Mouse (Mus musculus) retina, postnatal 7 days (tissue): ENCODE measurements at regions not wholly inside any gene's neighbourhood (a gene's known extent, or its start where the extent isn't known, plus 50 kb on each side); places are given as distances from the start of the nearest gene placed in this dataset.

Source experiments
- DNase-seq: peaks from one replicate; pipeline ENCODE4 v3.0.0-alpha.2; 2012; ENCODE audit warnings: low read depth, low spot score

GRCm38 (mm10) chr6:99985322-99985721, 259.1 kb upstream of the Prok2 start:
- no peak for DNase-seq

GRCm38 (mm10) chr6:99984856-99985224, 258.6 kb upstream of the Prok2 start:
- DNase-seq = no peak

- DNase-seq = no peak
These were observed 258.1 kb upstream of the Prok2 start for GRCm38 (mm10) chr6:99984057-99984855.

GRCm38 (mm10) chr6:99979614-99980013, 253.4 kb upstream of the Prok2 start:
- no peak for DNase-seq

GRCm38 (mm10) chr6:99978164-99978746, 252.1 kb upstream of the Prok2 start:
- DNase-seq = no peak

- DNase-seq = no peak
These were observed 250.0 kb upstream of the Prok2 start for GRCm38 (mm10) chr6:99976144-99976543.

GRCm38 (mm10) chr6:99975486-99975885, 249.3 kb upstream of the Prok2 start:
- no peak for DNase-seq

GRCm38 (mm10) chr6:99974464-99974863, 248.3 kb upstream of the Prok2 start:
- DNase-seq = no peak

- no peak for DNase-seq
These were observed 245.2 kb upstream of the Prok2 start for GRCm38 (mm10) chr6:99971376-99971775.

- no peak for DNase-seq
These were observed 242.7 kb upstream of the Prok2 start for GRCm38 (mm10) chr6:99968889-99969288.

GRCm38 (mm10) chr6:99967465-99967864, 241.3 kb upstream of the Prok2 start:
- DNase-seq = no peak

- DNase-seq = no peak
These were observed 238.3 kb upstream of the Prok2 start for GRCm38 (mm10) chr6:99964540-99964939.

GRCm38 (mm10) chr6:99964007-99964406, 237.8 kb upstream of the Prok2 start:
- no peak for DNase-seq

GRCm38 (mm10) chr6:99959371-99959770, 233.2 kb upstream of the Prok2 start:
- no peak for DNase-seq

- no peak for DNase-seq
These were observed 228.9 kb upstream of the Prok2 start for GRCm38 (mm10) chr6:99954832-99955830.

GRCm38 (mm10) chr6:99953980-99954776, 228.0 kb upstream of the Prok2 start:
- DNase-seq = no peak

GRCm38 (mm10) chr6:99950811-99951210, 224.6 kb upstream of the Prok2 start:
- no peak for DNase-seq

- no peak for DNase-seq
These were observed 220.7 kb upstream of the Prok2 start for GRCm38 (mm10) chr6:99946917-99947316.

GRCm38 (mm10) chr6:99946481-99946880, 220.3 kb upstream of the Prok2 start:
- no peak for DNase-seq

GRCm38 (mm10) chr6:99945691-99946090, 219.5 kb upstream of the Prok2 start:
- DNase-seq = no peak

- DNase-seq = no peak
These were observed 216.8 kb upstream of the Prok2 start for GRCm38 (mm10) chr6:99942958-99943357.
